Mouse (Mus musculus) embryonic facial prominence, embryonic 14.5 days (tissue): Measurements from ENCODE around the gene Slc37a4. TPM values are rescaled to one million over a fixed set of nuclear protein-coding genes. Genes with fewer than 3 reads are reported as not detected.
"Not testable (repeated sequence)": the region's sequence is repeated elsewhere in the genome, so short reads cannot be mapped to it uniquely, and the experiment has no call there.

ENCODE experiments used
- ATAC-seq: fragments of 200-750 bp; cut with Nextera tagmentation; 2 replicates; pipeline ENCODE4 v1.8.0; 2017; ENCODE audit warnings: low read depth, moderate number of reproducible peaks, moderate TSS enrichment
- DNase-seq: peaks from one replicate; pipeline ENCODE4 v3.0.0-alpha.2; 2015; ENCODE audit warnings: low spot score
- H3K27ac ChIP-seq: fragments of 300-500 bp; sonication (generic); replicated peaks from 2 replicates; pipeline ENCODE4 v1.5.1; 2014; ENCODE audit warnings: low read depth, mild to moderate bottlenecking, low read length, moderate library complexity
- H3K27me3 ChIP-seq: fragments of 300-500 bp; sonication (generic); replicated peaks from 2 replicates; pipeline ENCODE4 v1.6.1; 2014; ENCODE audit warnings: low read length; ENCODE audit not compliant: control insufficient read depth, insufficient read depth
- H3K36me3 ChIP-seq: fragments of 300-500 bp; sonication (generic); 2 replicates; pipeline ENCODE4 v1.6.1; 2014; ENCODE audit warnings: low read length, mixed read lengths; ENCODE audit not compliant: control insufficient read depth, insufficient read depth
- H3K4me1 ChIP-seq: fragments of 300-500 bp; sonication (generic); 2 replicates; pipeline ENCODE4 v1.6.1; 2014; ENCODE audit warnings: antibody characterized with exemption, low read length; ENCODE audit not compliant: control insufficient read depth, insufficient read depth
- H3K4me2 ChIP-seq: fragments of 300-500 bp; sonication (generic); 2 replicates; pipeline ENCODE4 v1.6.1; 2014; ENCODE audit warnings: low read depth, mild to moderate bottlenecking, low read length, moderate library complexity, mixed read lengths
- H3K4me3 ChIP-seq: fragments of 300-500 bp; sonication (generic); 2 replicates; pipeline ENCODE4 v1.5.1; 2014; ENCODE audit warnings: low read depth, mild to moderate bottlenecking, low read length
- H3K9ac ChIP-seq: fragments of 300-500 bp; sonication (generic); 2 replicates; pipeline ENCODE4 v1.6.1; 2014; ENCODE audit warnings: low read depth, mild to moderate bottlenecking, low read length, moderate library complexity, mixed read lengths
- H3K9me3 ChIP-seq: fragments of 300-500 bp; sonication (generic); 2 replicates; pipeline ENCODE4 v1.6.1; 2016; ENCODE audit warnings: low read length; ENCODE audit not compliant: control insufficient read depth
- WGBS: fragments of 180-500 bp; shearing (Covaris S2); extraction: QIAGEN DNeasy Blood & Tissue Kit; methylation state at CpG from one replicate; pipeline ENCODE4 v1.1.7; 2014; 5-methylcytosine and 5-hydroxymethylcytosine counted together
- polyA plus RNA-seq: library from polyadenylated mRNA; unstranded; fragments of >200 nt; fragmentation: Nextera tagmentation; extraction: Ambion mirVana; gene quantifications from 2 replicates; pipeline ENCODE4 v1.2.1, GENCODE M21; 2014

Gene Slc37a4
- polyA plus RNA-seq, 1 experiment from 2014 or later: 19.0 TPM

GRCm38 (mm10) chr9:44401081-44401480 is 4.4 kb downstream of the Slc37a4 start:
- ATAC-seq: no peak
- DNase-seq: no peak
- peaks cover 57% of the 10 kb centered on the region for H3K36me3 ChIP-seq
- no peak overlapping the region for H3K4me2 ChIP-seq
- H3K9me3 ChIP-seq: no peaks in the 10 kb centered on the region
- H3K27ac ChIP-seq: no peak overlapping the region
- peaks cover 14% of the 10 kb centered on the region; the same call in 1 of the 2 replicates for H3K4me1 ChIP-seq
- H3K9ac ChIP-seq: no peak overlapping the region
- 78% methylated on average over 4 of the region's 4 CpGs for WGBS
- no peak overlapping the region for H3K4me3 ChIP-seq
- no peaks in the 10 kb centered on the region for H3K27me3 ChIP-seq

GRCm38 (mm10) chr9:44405011-44405410 is 8.4 kb downstream of the Slc37a4 start:
- no peaks in the 10 kb centered on the region for H3K9me3 ChIP-seq
- 59% methylated on average over 3 of the region's 3 CpGs for whole genome bisulfite sequencing
- H3K4me3 ChIP-seq: no peak overlapping the region
- DNase-seq: no peak
- H3K36me3 ChIP-seq: peaks cover 68% of the 10 kb centered on the region
- 0 out of 2 replicates have a peak, but pooled peaks cover 6% of the 10 kb centered on the region for H3K4me1 ChIP-seq
- no peak overlapping the region for H3K9ac ChIP-seq
- no peak overlapping the region for H3K27ac ChIP-seq
- no peak for ATAC-seq
- no peak overlapping the region for H3K4me2 ChIP-seq
- H3K27me3 ChIP-seq: no peaks in the 10 kb centered on the region

- Histone ChIP-seq H3K36me3 (peaks cover 68% of the 10 kb centered on the region), H3K27me3 (no peaks in the 10 kb centered on the region), H3K27ac (peak within 1 kb of the TSS; percentile 97), H3K4me3 (peak within 1 kb of the TSS; percentile 73), H3K4me2 (peak within 1 kb of the TSS; percentile 64), H3K4me1 (0 out of 2 replicates have a peak, but pooled peaks cover 6% of the 10 kb centered on the region), H3K9ac (peak within 1 kb of the TSS; percentile 91), H3K9me3 (no peaks in the 10 kb centered on the region)
- WGBS: under 1% methylated on average over 48 of the region's 51 CpGs
- peak; percentile 96 for ATAC-seq
- peak; percentile 98 for DNase-seq
These were observed 10.5 kb downstream of the Slc37a4 start, which contains the start of the genes Rps25 and Trappc4 for GRCm38 (mm10) chr9:44406906-44407751. Gene Rps25, plus strand, starts transcription at chr9:44407139. Gene Trappc4, minus strand, starts transcription at chr9:44407600.

- H3K36me3 ChIP-seq: peaks cover 68% of the 10 kb centered on the region
- H3K4me2 ChIP-seq: peak overlapping the region; percentile 64
- no peaks in the 10 kb centered on the region for H3K9me3 ChIP-seq
- under 1% methylated on average over 22 of the region's 24 CpGs for WGBS
- ATAC-seq: peak; percentile 34
- H3K4me1 ChIP-seq: 0 out of 2 replicates have a peak, but pooled peaks cover 6% of the 10 kb centered on the region
- peak overlapping the region; percentile 97 for H3K27ac ChIP-seq
- DNase-seq: no peak
- peak overlapping the region; percentile 73 for H3K4me3 ChIP-seq
- no peaks in the 10 kb centered on the region for H3K27me3 ChIP-seq
- peak overlapping the region; percentile 91 for H3K9ac ChIP-seq
These were observed 11.1 kb downstream of the Slc37a4 start for GRCm38 (mm10) chr9:44407752-44408097.

GRCm38 (mm10) chr9:44408693-44409092 is 12.0 kb downstream of the Slc37a4 start:
- Histone ChIP-seq H3K4me2 (peak overlapping the region; percentile 64), H3K9ac (peak overlapping the region; percentile 91; the same call in 1 of the 2 replicates), H3K4me3 (peak overlapping the region; percentile 73), H3K36me3 (peaks cover 69% of the 10 kb centered on the region)
- not testable (repeated sequence) for H3K27ac ChIP-seq, ATAC-seq, H3K27me3 ChIP-seq, H3K4me1 ChIP-seq, DNase-seq, H3K9me3 ChIP-seq
- 73% methylated on average over 9 of the region's 9 CpGs for WGBS

- 85% methylated on average over 2 of the region's 2 CpGs for WGBS
These were observed 14.1 kb downstream of the Slc37a4 start for GRCm38 (mm10) chr9:44410647-44411336.

GRCm38 (mm10) chr9:44411601-44412130 is 15.0 kb downstream of the Slc37a4 start:
- no peak for DNase-seq
- ATAC-seq: no peak
- H3K4me2 ChIP-seq: no peak overlapping the region
- no peaks in the 10 kb centered on the region for H3K9me3 ChIP-seq
- 85% methylated on average over 1 of the region's 1 CpGs for WGBS
- no peak overlapping the region for H3K9ac ChIP-seq
- H3K4me1 ChIP-seq: 0 out of 2 replicates have a peak, but pooled peaks cover 2% of the 10 kb centered on the region
- no peak overlapping the region for H3K27ac ChIP-seq
- no peak overlapping the region for H3K4me3 ChIP-seq
- H3K27me3 ChIP-seq: no peaks in the 10 kb centered on the region
- peaks cover 64% of the 10 kb centered on the region for H3K36me3 ChIP-seq

More at GRCm38 (mm10) chr9:44410647-44411336, 14.1 kb downstream of the Slc37a4 start:
- Histone ChIP-seq H3K27ac (no peak overlapping the region), H3K4me3 (no peak overlapping the region), H3K27me3 (no peaks in the 10 kb centered on the region), H3K4me2 (no peak overlapping the region), H3K4me1 (0 out of 2 replicates have a peak, but pooled peaks cover 5% of the 10 kb centered on the region), H3K9ac (no peak overlapping the region), H3K9me3 (no peaks in the 10 kb centered on the region), H3K36me3 (peaks cover 64% of the 10 kb centered on the region)
- DNase-seq (no peak), ATAC-seq (no peak)

GRCm38 (mm10) chr9:44412306-44412705 is 15.7 kb downstream of the Slc37a4 start:
- DNase-seq (no peak), ATAC-seq (no peak)
- Histone ChIP-seq H3K27me3 (no peaks in the 10 kb centered on the region), H3K9ac (no peak overlapping the region), H3K4me1 (peaks cover 6% of the 10 kb centered on the region; the same call in 1 of the 2 replicates), H3K27ac (no peak overlapping the region), H3K4me3 (no peak overlapping the region), H3K36me3 (peaks cover 64% of the 10 kb centered on the region), H3K9me3 (no peaks in the 10 kb centered on the region), H3K4me2 (no peak overlapping the region)
- WGBS: 87% methylated on average over 4 of the region's 4 CpGs
